Mouse (Mus musculus): ENCODE results near the gene Apoa5.
"Not testable (repeated sequence)": the region's sequence is repeated elsewhere in the genome, so short reads cannot be mapped to it uniquely, and the experiment has no call there.

The Apoa5 gene

GRCm38 (mm10) chr9:46269125-46269524, 692 bp downstream of the Apoa5 start:
- DNase-seq (ENCODE audit: low spot score): no peak

- no peak for DNase-seq (ENCODE audit: low spot score)
Measured at GRCm38 (mm10) chr9:46270782-46271181, 2.3 kb downstream of the Apoa5 start.

- DNase-seq (ENCODE audit: low spot score): peak; percentile 74
Measured at GRCm38 (mm10) chr9:46272070-46272469, 3.6 kb downstream of the Apoa5 start.

GRCm38 (mm10) chr9:46272677-46273454, 4.4 kb downstream of the Apoa5 start, which contains the start of gene Zpr1:
TSS of gene Zpr1 (plus strand) at chr9:46273064.
- peak; percentile 92 for DNase-seq (ENCODE audit: low spot score)

- no peak for DNase-seq (ENCODE audit: low spot score)
Measured at GRCm38 (mm10) chr9:46274494-46274893, 6.1 kb downstream of the Apoa5 start.

GRCm38 (mm10) chr9:46282631-46283436, 14.4 kb downstream of the Apoa5 start, which contains the start of gene Bud13:
TSS of gene Bud13 (plus strand) at chr9:46283008.
- DNase-seq (ENCODE audit: low spot score): peak; percentile 93

- no peak for DNase-seq (ENCODE audit: low spot score)
Measured at GRCm38 (mm10) chr9:46298381-46298780, 29.9 kb downstream of the Apoa5 start.

GRCm38 (mm10) chr9:46302142-46302541, 33.7 kb downstream of the Apoa5 start:
- peak; percentile 61 for DNase-seq (ENCODE audit: low spot score)

- no peak for DNase-seq (ENCODE audit: low spot score)
Measured at GRCm38 (mm10) chr9:46309121-46309520, 40.7 kb downstream of the Apoa5 start.

- peak; percentile 68 for DNase-seq (ENCODE audit: low spot score)
Measured at GRCm38 (mm10) chr9:46314507-46314906, 46.1 kb downstream of the Apoa5 start.

GRCm38 (mm10) chr9:46314921-46315320, 46.5 kb downstream of the Apoa5 start:
- no peak for DNase-seq (ENCODE audit: low spot score)

- no peak for DNase-seq (ENCODE audit: low spot score)
Measured at GRCm38 (mm10) chr9:46315807-46316365, 47.5 kb downstream of the Apoa5 start.

- DNase-seq (ENCODE audit: low spot score): no peak
Measured at GRCm38 (mm10) chr9:46316388-46316787, 48.0 kb downstream of the Apoa5 start.

GRCm38 (mm10) chr9:46316909-46317308, 48.5 kb downstream of the Apoa5 start:
- no peak for DNase-seq (ENCODE audit: low spot score)

GRCm38 (mm10) chr9:46317957-46318356, 49.5 kb downstream of the Apoa5 start:
- DNase-seq (ENCODE audit: low spot score): no peak

GRCm38 (mm10) chr9:46319886-46320285, 51.5 kb downstream of the Apoa5 start, which contains the start of gene 4931429L15Rik:
TSS of gene 4931429L15Rik (minus strand) at chr9:46319986.
- DNase-seq (ENCODE audit: low spot score): not testable (repeated sequence)

- no peak for DNase-seq (ENCODE audit: low spot score)
Measured at GRCm38 (mm10) chr9:46320461-46320860, 52.0 kb downstream of the Apoa5 start.
